Mouse (Mus musculus) urinary bladder, postnatal 14 days (tissue): ENCODE results near the gene D17Wsu92e.

Experiments
- DNase-seq: peaks from one replicate; pipeline ENCODE4 v3.0.0; 2021; ENCODE audit warnings: low spot score

Gene D17Wsu92e

GRCm38 (mm10) chr17:27821407-27822338 lies 1.2 kb upstream of the D17Wsu92e start:
- DNase-seq: peak; percentile 50

GRCm38 (mm10) chr17:27819971-27820567 lies 379 bp downstream of the D17Wsu92e start:
- DNase-seq: peak; percentile 62

- DNase-seq: no peak
These were observed 902 bp downstream of the D17Wsu92e start for GRCm38 (mm10) chr17:27819521-27819970.

- DNase-seq: no peak
These were observed 1.4 kb downstream of the D17Wsu92e start for GRCm38 (mm10) chr17:27819011-27819410.

- no peak for DNase-seq
These were observed 5.8 kb downstream of the D17Wsu92e start for GRCm38 (mm10) chr17:27814606-27815005.

- no peak for DNase-seq
These were observed 8.5 kb downstream of the D17Wsu92e start for GRCm38 (mm10) chr17:27811980-27812379.

GRCm38 (mm10) chr17:27810569-27811331 lies 9.7 kb downstream of the D17Wsu92e start:
- no peak for DNase-seq

- no peak for DNase-seq
These were observed 12.8 kb downstream of the D17Wsu92e start for GRCm38 (mm10) chr17:27807542-27808078.

- DNase-seq: peak; percentile 38
These were observed 15.4 kb downstream of the D17Wsu92e start for GRCm38 (mm10) chr17:27804803-27805770.

GRCm38 (mm10) chr17:27804156-27804690 lies 16.2 kb downstream of the D17Wsu92e start:
- DNase-seq: no peak

GRCm38 (mm10) chr17:27803752-27804151 lies 16.7 kb downstream of the D17Wsu92e start:
- no peak for DNase-seq

GRCm38 (mm10) chr17:27800710-27801648 lies 19.5 kb downstream of the D17Wsu92e start:
- no peak for DNase-seq

- peak; percentile 69 for DNase-seq
These were observed 20.5 kb downstream of the D17Wsu92e start for GRCm38 (mm10) chr17:27799771-27800584.

- DNase-seq: peak; percentile 82
These were observed 23.0 kb downstream of the D17Wsu92e start for GRCm38 (mm10) chr17:27797341-27797872.

GRCm38 (mm10) chr17:27796780-27797179 lies 23.7 kb downstream of the D17Wsu92e start:
- DNase-seq: peak; percentile 41

- DNase-seq: no peak
These were observed 27.3 kb downstream of the D17Wsu92e start for GRCm38 (mm10) chr17:27793144-27793543.

GRCm38 (mm10) chr17:27792516-27792915 lies 27.9 kb downstream of the D17Wsu92e start:
- peak; percentile 37 for DNase-seq

GRCm38 (mm10) chr17:27791556-27791955 lies 28.9 kb downstream of the D17Wsu92e start:
- no peak for DNase-seq
